Mouse (Mus musculus): ENCODE results near the gene Rbm19. TPM values are rescaled to one million over a fixed set of nuclear protein-coding genes. Genes with fewer than 3 reads are reported as not detected.
A peak's percentile ranks its signal among the peaks of the same experiment; 100 is the strongest.
"Not testable (repeated sequence)": the region's sequence is repeated elsewhere in the genome, so short reads cannot be mapped to it uniquely, and the experiment has no call there.

The Rbm19 gene
- total and polyA plus RNA-seq, 3 experiments: 66.3 to 74.3 TPM; not detected in 1

DNA sequence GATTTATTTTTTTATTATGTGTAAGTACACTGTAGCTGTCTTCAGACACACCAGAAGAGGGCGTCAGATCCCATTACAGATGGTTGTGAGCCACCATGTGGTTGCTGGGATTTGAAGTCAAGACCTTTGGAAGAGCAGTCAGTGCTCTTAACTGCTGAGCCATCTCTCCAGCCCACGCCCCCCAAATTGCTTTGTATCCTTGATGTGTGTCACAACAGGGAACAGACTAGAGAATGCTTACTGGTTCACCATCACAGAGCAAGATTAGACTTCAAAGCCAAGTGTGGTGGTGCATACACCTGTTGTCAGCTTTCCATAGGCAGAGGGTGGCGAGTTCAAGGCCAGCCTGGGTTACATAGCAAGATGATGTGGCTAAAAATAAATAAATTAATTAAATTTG is 896 bp downstream of the Rbm19 start:
- peak in 1 of 3 experiments; percentile 17; a peak in 1 of 6 replicates for TF ChIP-seq CTCF (IDR thresholded peaks at IDR 0.05 in 2 of 3, conservative IDR thresholded peaks at IDR 0.05 in 1 of 3; ENCODE audit: control insufficient read depth in 1 of 3, insufficient read depth in 1 of 3, low read depth in 2 of 3, low read length in 3 of 3, poor library complexity in 1 of 3, severe bottlenecking in 1 of 3)
- H3K9ac ChIP-seq (ENCODE audit: control insufficient read depth, low read depth, low read length, poor library complexity, severe bottlenecking); H3K27me3 ChIP-seq (ENCODE audit: control insufficient read depth in 1 of 2, insufficient read depth in 2 of 2, low read length in 2 of 2); DNase-seq (ENCODE audit: low read depth, low spot score); H3K36me3 ChIP-seq (ENCODE audit: control insufficient read depth in 1 of 2, insufficient read depth in 2 of 2, low read length in 2 of 2); H3K27ac ChIP-seq (ENCODE audit: control insufficient read depth, low read depth, low read length); H3K9me3 ChIP-seq (replicated peaks; ENCODE audit: insufficient read depth, low read length); H3K4me1 ChIP-seq (ENCODE audit: control insufficient read depth in 1 of 2, insufficient read depth in 2 of 2, low read length in 2 of 2): not testable (repeated sequence)
- Histone ChIP-seq H3K79me2 (ENCODE audit: control insufficient read depth, insufficient read depth, low read length, poor library complexity) (peaks cover 14% of the 10 kb centered on the region), H3K4me3 (ENCODE audit: control insufficient read depth in 1 of 2, insufficient read depth in 1 of 2, low read depth in 2 of 2, low read length in 2 of 2) (peak overlapping the region; percentile 84 to 97)

DNA sequence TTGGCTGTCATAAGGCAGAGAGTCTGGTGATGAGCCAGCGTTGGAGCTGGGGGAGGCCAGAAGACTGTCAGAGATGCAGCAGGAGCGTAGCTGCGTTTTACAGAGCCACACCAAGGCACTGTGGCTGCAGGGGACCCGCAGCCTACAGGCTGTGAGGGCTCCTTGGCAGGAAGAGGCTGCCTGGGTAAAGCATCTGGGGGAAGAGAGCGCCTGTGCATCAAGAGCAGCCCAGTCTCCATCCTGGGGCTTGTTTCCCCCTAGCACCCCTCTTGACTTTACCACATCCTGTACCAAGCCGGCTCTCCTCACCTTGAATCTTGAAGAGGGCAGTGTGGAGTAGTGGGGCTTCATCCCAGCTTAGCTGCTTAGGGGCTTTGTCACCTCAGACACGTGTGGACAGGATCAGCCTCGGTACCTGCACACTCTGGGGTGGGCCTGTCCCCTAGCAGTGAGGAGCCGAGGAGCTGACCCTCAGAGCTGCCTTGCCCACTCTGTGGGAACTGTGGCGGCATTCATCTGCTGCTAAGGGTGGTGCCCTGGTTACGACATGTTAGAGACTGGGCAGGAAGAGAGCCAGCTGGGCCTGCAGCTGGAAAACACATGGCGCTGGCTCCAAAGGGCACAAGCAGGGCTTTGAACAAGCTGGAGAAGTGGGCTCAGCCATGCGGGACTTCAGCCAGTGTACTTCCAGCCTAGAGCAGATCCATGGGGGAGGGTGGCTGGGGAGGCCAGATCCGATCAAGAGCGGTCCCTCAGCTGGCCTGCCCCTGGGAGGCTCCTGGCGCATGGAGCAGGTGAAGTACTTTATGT is 8.8 kb downstream of the Rbm19 start:
- H3K4me1 ChIP-seq (ENCODE audit: control insufficient read depth in 1 of 2, insufficient read depth in 2 of 2, low read length in 2 of 2): peaks cover 4 to 8% of the 10 kb centered on the region in 2 experiments
- H3K4me3 ChIP-seq (ENCODE audit: control insufficient read depth in 1 of 2, insufficient read depth in 1 of 2, low read depth in 2 of 2, low read length in 2 of 2): no peak overlapping the region
- TF ChIP-seq HCFC1 (IDR thresholded peaks at IDR 0.05; ENCODE audit: low read depth, low read length): no peak
- TF ChIP-seq SIN3A (IDR thresholded peaks at IDR 0.05; ENCODE audit: low read length): no peak
- no peak for TF ChIP-seq USF1 (IDR thresholded peaks at IDR 0.05; ENCODE audit: low read depth, low read length)
- no peak for TF ChIP-seq CTCF (IDR thresholded peaks at IDR 0.05 in 2 of 3, conservative IDR thresholded peaks at IDR 0.05 in 1 of 3; ENCODE audit: control insufficient read depth in 1 of 3, insufficient read depth in 1 of 3, low read depth in 2 of 3, low read length in 3 of 3, poor library complexity in 1 of 3, severe bottlenecking in 1 of 3)
- TF ChIP-seq MYC (IDR thresholded peaks at IDR 0.05; ENCODE audit: low read depth, low read length): no peak
- no peak for TF ChIP-seq GABPA (IDR thresholded peaks at IDR 0.05; ENCODE audit: low read depth, low read length)
- no peak for TF ChIP-seq CHD2 (IDR thresholded peaks at IDR 0.05; ENCODE audit: low read length)
- no peak for TF ChIP-seq MEF2A (IDR thresholded peaks at IDR 0.05; ENCODE audit: extremely low read depth, insufficient replicate concordance, low read depth, low read length, poor library complexity, severe bottlenecking)
- no peak for TF ChIP-seq ZMIZ1 (IDR thresholded peaks at IDR 0.05; ENCODE audit: low read depth, low read length)
- TF ChIP-seq POLR2A (IDR thresholded peaks at IDR 0.05; ENCODE audit: control insufficient read depth in 1 of 2, insufficient read depth in 1 of 2, low read depth in 1 of 2, low read length in 2 of 2, poor library complexity in 1 of 2): no peak
- no peak for TF ChIP-seq TCF12 (IDR thresholded peaks at IDR 0.05; ENCODE audit: low read depth, low read length)
- no peak for TF ChIP-seq GATA1 (IDR thresholded peaks at IDR 0.05; ENCODE audit: low read depth, low read length)
- TF ChIP-seq E2F4 (IDR thresholded peaks at IDR 0.05; ENCODE audit: borderline replicate concordance, low read depth, low read length): no peak
- no peak for TF ChIP-seq RAD21 (IDR thresholded peaks at IDR 0.05; ENCODE audit: low read depth, low read length)
- no peak for TF ChIP-seq TBP (IDR thresholded peaks at IDR 0.05; ENCODE audit: low read depth, low read length)
- no peak for TF ChIP-seq POLR2AphosphoS2 (IDR thresholded peaks at IDR 0.05; ENCODE audit: low read length)
- TF ChIP-seq MAX (IDR thresholded peaks at IDR 0.05; ENCODE audit: low read length): no peak
- TF ChIP-seq CHD1 (IDR thresholded peaks at IDR 0.05; ENCODE audit: low read depth, low read length): no peak
- TF ChIP-seq ZC3H11A (IDR thresholded peaks at IDR 0.05; ENCODE audit: low read depth, low read length): no peak
- no peak for TF ChIP-seq MXI1 (IDR thresholded peaks at IDR 0.05; ENCODE audit: low read depth, low read length)
- H3K9ac ChIP-seq (ENCODE audit: control insufficient read depth, low read depth, low read length, poor library complexity, severe bottlenecking): no peak overlapping the region
- no peak overlapping the region for H3K27ac ChIP-seq (ENCODE audit: control insufficient read depth, low read depth, low read length)
- peaks cover 4 to 6% of the 10 kb centered on the region in 2 experiments for H3K36me3 ChIP-seq (ENCODE audit: control insufficient read depth in 1 of 2, insufficient read depth in 2 of 2, low read length in 2 of 2)
- no peak for DNase-seq (ENCODE audit: low read depth, low spot score)
- no peaks in the 10 kb centered on the region for H3K9me3 ChIP-seq (replicated peaks; ENCODE audit: insufficient read depth, low read length)
- H3K27me3 ChIP-seq (ENCODE audit: control insufficient read depth in 1 of 2, insufficient read depth in 2 of 2, low read length in 2 of 2): no peaks in the 10 kb centered on the region
- no peaks in the 10 kb centered on the region for H3K79me2 ChIP-seq (ENCODE audit: control insufficient read depth, insufficient read depth, low read length, poor library complexity)
